Mouse (Mus musculus) embryonic fibroblast, embryonic 13.5 days (primary cell): Measurements from ENCODE around the gene Myadm.

Source experiments
- CTCF ChIP-seq: IDR thresholded peaks from 2 replicates; pipeline ENCODE4 v1.5.1; 2011; ENCODE audit warnings: mild to moderate bottlenecking, control low read depth, low read length, moderate library complexity, borderline replicate concordance; ENCODE audit not compliant: insufficient read depth
- POLR2A ChIP-seq: IDR thresholded peaks from 2 replicates; pipeline ENCODE4 v1.6.1; 2011; ENCODE audit warnings: low read depth, mild to moderate bottlenecking, control low read depth, low read length, moderate library complexity

DNA sequence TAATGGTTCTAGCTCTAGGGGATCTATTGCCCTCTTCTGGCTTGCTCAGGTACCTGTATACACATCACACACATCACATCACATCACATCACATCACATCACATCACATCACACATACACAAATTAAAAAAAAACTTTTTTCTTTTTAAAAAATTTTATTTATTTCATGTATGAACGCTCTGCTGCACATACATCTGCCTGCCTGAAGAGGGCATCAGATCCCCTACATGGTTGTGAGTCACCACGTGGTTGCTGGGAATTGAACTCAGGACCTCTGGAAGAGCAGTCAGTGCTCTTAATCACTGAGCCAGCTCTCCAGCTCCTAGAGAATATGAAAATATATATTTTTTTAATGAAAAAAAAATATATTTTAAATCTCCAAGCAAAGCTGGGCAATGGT is 49.7 kb upstream of the Myadm start:
- TF ChIP-seq CTCF: no peak
- TF ChIP-seq POLR2A: no peak
